Mouse (Mus musculus) retina, postnatal 1 day (tissue): ENCODE results near the gene Chn1.

Source experiments
- DNase-seq: peaks from one replicate; pipeline ENCODE4 v3.0.0-alpha.2; 2012

Gene Chn1

GRCm38 (mm10) chr2:73618486-73619052, 156.6 kb downstream of the Chn1 start:
- no peak for DNase-seq

- DNase-seq = no peak
Observed at GRCm38 (mm10) chr2:73616434-73617057, 158.6 kb downstream of the Chn1 start.

- DNase-seq = no peak
Observed at GRCm38 (mm10) chr2:73615456-73615855, 159.7 kb downstream of the Chn1 start.

GRCm38 (mm10) chr2:73614303-73614702, 160.8 kb downstream of the Chn1 start:
- no peak for DNase-seq

- no peak for DNase-seq
Observed at GRCm38 (mm10) chr2:73612941-73613340, 162.2 kb downstream of the Chn1 start.

- DNase-seq = no peak
Observed at GRCm38 (mm10) chr2:73612367-73612914, 162.7 kb downstream of the Chn1 start.

- no peak for DNase-seq
Observed at GRCm38 (mm10) chr2:73611798-73612197, 163.3 kb downstream of the Chn1 start.

- DNase-seq = no peak
Observed at GRCm38 (mm10) chr2:73609724-73610210, 165.4 kb downstream of the Chn1 start.

GRCm38 (mm10) chr2:73609067-73609723, 166.0 kb downstream of the Chn1 start:
- DNase-seq = no peak

GRCm38 (mm10) chr2:73608391-73608790, 166.8 kb downstream of the Chn1 start:
- no peak for DNase-seq

GRCm38 (mm10) chr2:73607609-73608008, 167.5 kb downstream of the Chn1 start:
- DNase-seq = no peak

GRCm38 (mm10) chr2:73607146-73607545, 168.0 kb downstream of the Chn1 start:
- no peak for DNase-seq

- DNase-seq = no peak
Observed at GRCm38 (mm10) chr2:73606616-73607015, 168.5 kb downstream of the Chn1 start.

GRCm38 (mm10) chr2:73605077-73605476, 170.1 kb downstream of the Chn1 start:
- DNase-seq = peak; percentile 69

- no peak for DNase-seq
Observed at GRCm38 (mm10) chr2:73604579-73604978, 170.6 kb downstream of the Chn1 start.

GRCm38 (mm10) chr2:73600650-73601049, 174.5 kb downstream of the Chn1 start:
- no peak for DNase-seq

- no peak for DNase-seq
Observed at GRCm38 (mm10) chr2:73597772-73598171, 177.4 kb downstream of the Chn1 start.

GRCm38 (mm10) chr2:73596786-73597185, 178.4 kb downstream of the Chn1 start:
- DNase-seq = no peak

GRCm38 (mm10) chr2:73596326-73596725, 178.8 kb downstream of the Chn1 start:
- no peak for DNase-seq

GRCm38 (mm10) chr2:73593101-73593439, 182.1 kb downstream of the Chn1 start:
- no peak for DNase-seq

- DNase-seq = no peak
Observed at GRCm38 (mm10) chr2:73592231-73593100, 182.7 kb downstream of the Chn1 start.

GRCm38 (mm10) chr2:73591246-73591645, 183.9 kb downstream of the Chn1 start:
- no peak for DNase-seq

- peak; percentile 73 for DNase-seq
Observed at GRCm38 (mm10) chr2:73590106-73590505, 185.0 kb downstream of the Chn1 start.
